Mouse (Mus musculus): ENCODE results near the gene Kcnn1. TPM values are rescaled to one million over a fixed set of nuclear protein-coding genes. Genes with fewer than 3 reads are reported as not detected.
"Not testable (repeated sequence)": the region's sequence is repeated elsewhere in the genome, so short reads cannot be mapped to it uniquely, and the experiment has no call there.

The Kcnn1 gene
- polyA plus RNA-seq, 1 experiment, result 6.4 TPM

DNA sequence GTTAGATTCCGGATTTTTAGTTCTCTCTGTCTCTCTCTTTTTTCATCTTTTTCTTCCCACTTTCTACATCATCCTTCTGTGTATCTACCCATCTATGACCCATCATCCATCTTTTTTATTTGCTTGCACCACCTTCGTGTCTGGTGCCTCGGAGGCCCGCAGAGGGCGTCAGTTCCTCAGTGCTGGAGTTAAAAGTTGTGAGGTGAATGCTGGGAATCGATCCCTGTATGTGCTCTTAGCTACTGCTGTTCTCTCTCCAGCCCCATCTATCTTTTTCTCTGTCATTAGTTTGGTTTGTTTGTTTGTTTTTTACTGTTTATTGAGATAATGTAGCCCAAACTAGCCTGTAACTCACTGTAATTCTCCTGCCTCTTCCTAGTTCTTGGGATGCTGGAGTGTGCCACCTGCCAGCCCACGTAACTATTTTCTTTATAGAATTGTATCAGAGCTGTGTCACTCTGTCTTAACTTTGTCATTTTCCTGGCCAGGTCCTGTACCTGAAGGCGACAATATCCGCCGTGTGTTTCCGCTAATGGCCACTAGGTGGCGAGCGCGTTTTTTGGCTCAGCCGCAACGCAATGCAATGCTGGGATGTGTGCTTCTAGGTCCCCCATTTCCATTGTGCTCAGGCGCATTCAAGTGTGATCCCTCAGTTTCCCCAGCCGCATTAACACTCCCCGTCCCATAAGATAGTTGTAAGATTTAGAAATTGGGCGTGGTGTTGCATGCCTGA lies 34.8 kb upstream of the Kcnn1 start:
- WGBS, result under 1% methylated on average over 20 of the region's 20 CpGs

DNA sequence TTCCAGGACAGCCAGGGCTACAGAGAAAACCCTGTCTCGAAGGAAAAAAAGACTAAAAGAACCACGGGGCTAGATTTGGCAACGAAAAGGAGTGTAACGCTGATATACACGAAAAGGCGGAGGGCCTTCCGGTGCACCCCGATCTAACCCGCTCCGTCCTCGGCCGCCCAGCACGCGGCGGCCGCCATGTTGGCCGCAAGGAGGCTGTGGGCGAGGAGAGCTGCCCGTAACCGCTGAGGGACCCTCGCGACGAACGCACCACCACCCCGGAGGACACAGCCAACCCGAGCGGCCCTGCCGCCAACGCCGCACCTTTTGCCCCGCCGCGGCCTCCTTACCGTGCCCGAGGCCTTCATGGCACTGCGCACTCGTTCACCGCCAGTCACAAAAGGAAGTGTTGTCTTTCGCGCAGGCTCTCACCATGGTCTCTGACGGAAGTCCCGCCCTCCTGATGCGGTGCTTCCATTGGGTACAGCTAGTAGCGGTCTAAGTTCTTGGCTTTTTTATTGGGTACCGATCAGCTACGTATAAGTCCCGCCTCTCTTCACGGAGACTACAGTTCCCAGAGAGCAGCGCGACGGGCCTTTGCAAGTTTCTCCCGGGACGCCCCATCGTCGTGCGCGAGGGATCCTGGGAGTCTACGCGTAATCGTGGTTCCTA lies 34.1 kb upstream of the Kcnn1 start, which contains the start of gene Rpl18a:
Gene Rpl18a, minus strand, starts transcription at position 392 of the 660 bp plus-strand sequence.
- H3K4me3 ChIP-seq (ENCODE audit: control insufficient read depth, insufficient read depth, low read length), result peak within 1 kb of the TSS; percentile 66

More for the DNA sequence above, 34.8 kb upstream of the Kcnn1 start:
- H3K27me3 ChIP-seq (ENCODE audit: control insufficient read depth, insufficient read depth, low read length), result no peaks in the 10 kb centered on the region
- peaks cover 14% of the 10 kb centered on the region for H3K36me3 ChIP-seq (ENCODE audit: control insufficient read depth, insufficient read depth, low read length)
- TF ChIP-seq CTCF (IDR thresholded peaks at IDR 0.05; ENCODE audit: borderline replicate concordance, control insufficient read depth, extremely low read depth, insufficient read depth, low read length, poor library complexity) (peak; percentile 91), POLR2A (IDR thresholded peaks at IDR 0.05; ENCODE audit: control insufficient read depth, extremely low read depth, insufficient read depth, low read length, poor library complexity) (no peak)
- peaks cover 15% of the 10 kb centered on the region for H3K4me1 ChIP-seq (replicated peaks; ENCODE audit: control insufficient read depth, insufficient read depth, low read length)
- peak overlapping the region; percentile 41; the same call in 1 of the 2 replicates for H3K27ac ChIP-seq (ENCODE audit: control insufficient read depth, insufficient read depth, low read length)
- peak overlapping the region; percentile 49 for H3K4me3 ChIP-seq (ENCODE audit: control insufficient read depth, insufficient read depth, low read length)
- peak; percentile 87 for DNase-seq

DNA sequence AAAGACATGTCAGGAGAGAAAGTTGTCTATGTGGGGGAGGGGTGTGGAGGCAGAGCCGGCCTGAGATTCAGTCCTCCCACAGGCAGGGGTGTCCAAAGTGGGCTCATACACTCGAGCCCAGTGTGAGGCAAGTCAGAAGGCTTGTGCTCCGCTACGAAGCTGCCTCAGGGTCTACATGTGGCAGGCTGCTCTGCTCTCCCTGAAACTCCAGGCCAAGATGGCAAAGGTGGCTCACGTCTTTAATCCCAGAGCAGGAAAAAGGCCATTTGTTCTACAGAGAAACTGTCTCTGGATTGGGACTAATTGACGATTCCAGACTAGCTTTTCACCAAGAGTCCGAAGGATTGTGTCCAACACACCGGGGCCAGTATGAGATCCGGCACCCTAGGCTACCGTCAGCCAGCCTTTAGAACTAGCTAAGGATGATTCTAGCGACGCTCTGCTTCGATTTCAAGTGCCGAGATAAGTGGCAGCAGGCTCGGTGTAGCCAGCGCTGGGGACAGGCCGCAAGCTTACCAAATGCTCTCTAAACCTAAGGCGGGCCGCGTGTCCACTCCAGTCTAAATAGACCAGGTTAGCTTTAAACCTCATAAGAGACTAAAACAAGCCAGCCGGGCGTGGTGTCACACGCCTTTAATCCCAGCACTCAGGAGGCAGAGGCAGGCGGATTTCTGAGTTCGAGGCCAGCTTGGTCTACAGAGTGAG lies 33.4 kb upstream of the Kcnn1 start:
- Histone ChIP-seq H3K4me3 (ENCODE audit: control insufficient read depth, insufficient read depth, low read length) (peak overlapping the region; percentile 66), H3K36me3 (ENCODE audit: control insufficient read depth, insufficient read depth, low read length) (peaks cover 14% of the 10 kb centered on the region), H3K4me1 (replicated peaks; ENCODE audit: control insufficient read depth, insufficient read depth, low read length) (peaks cover 15% of the 10 kb centered on the region), H3K27ac (ENCODE audit: control insufficient read depth, insufficient read depth, low read length) (no peak overlapping the region), H3K27me3 (ENCODE audit: control insufficient read depth, insufficient read depth, low read length) (peaks cover 4% of the 10 kb centered on the region; the same call in 1 of the 2 replicates)
- no peak for TF ChIP-seq CTCF (IDR thresholded peaks at IDR 0.05; ENCODE audit: borderline replicate concordance, control insufficient read depth, extremely low read depth, insufficient read depth, low read length, poor library complexity)
- no peak for TF ChIP-seq POLR2A (IDR thresholded peaks at IDR 0.05; ENCODE audit: control insufficient read depth, extremely low read depth, insufficient read depth, low read length, poor library complexity)
- DNase-seq, result no peak
- 2% methylated on average over 25 of the region's 25 CpGs for WGBS

More for the DNA sequence above, 34.1 kb upstream of the Kcnn1 start, which contains the start of gene Rpl18a:
- peak; percentile 89 for TF ChIP-seq POLR2A (IDR thresholded peaks at IDR 0.05; ENCODE audit: control insufficient read depth, extremely low read depth, insufficient read depth, low read length, poor library complexity)
- 0 out of 2 replicates have a peak, but pooled peaks have one; percentile 60 for TF ChIP-seq CTCF (IDR thresholded peaks at IDR 0.05; ENCODE audit: borderline replicate concordance, control insufficient read depth, extremely low read depth, insufficient read depth, low read length, poor library complexity)
- Histone ChIP-seq H3K27me3 (ENCODE audit: control insufficient read depth, insufficient read depth, low read length) (peaks cover under 1% of the 10 kb centered on the region; the same call in 1 of the 2 replicates), H3K4me1 (replicated peaks; ENCODE audit: control insufficient read depth, insufficient read depth, low read length) (peaks cover 15% of the 10 kb centered on the region), H3K36me3 (ENCODE audit: control insufficient read depth, insufficient read depth, low read length) (peaks cover 14% of the 10 kb centered on the region), H3K27ac (ENCODE audit: control insufficient read depth, insufficient read depth, low read length) (peak within 1 kb of the TSS; percentile 41; the same call in 1 of the 2 replicates)
- WGBS, result under 1% methylated on average over 60 of the region's 60 CpGs
- peak; percentile 94 for DNase-seq

DNA sequence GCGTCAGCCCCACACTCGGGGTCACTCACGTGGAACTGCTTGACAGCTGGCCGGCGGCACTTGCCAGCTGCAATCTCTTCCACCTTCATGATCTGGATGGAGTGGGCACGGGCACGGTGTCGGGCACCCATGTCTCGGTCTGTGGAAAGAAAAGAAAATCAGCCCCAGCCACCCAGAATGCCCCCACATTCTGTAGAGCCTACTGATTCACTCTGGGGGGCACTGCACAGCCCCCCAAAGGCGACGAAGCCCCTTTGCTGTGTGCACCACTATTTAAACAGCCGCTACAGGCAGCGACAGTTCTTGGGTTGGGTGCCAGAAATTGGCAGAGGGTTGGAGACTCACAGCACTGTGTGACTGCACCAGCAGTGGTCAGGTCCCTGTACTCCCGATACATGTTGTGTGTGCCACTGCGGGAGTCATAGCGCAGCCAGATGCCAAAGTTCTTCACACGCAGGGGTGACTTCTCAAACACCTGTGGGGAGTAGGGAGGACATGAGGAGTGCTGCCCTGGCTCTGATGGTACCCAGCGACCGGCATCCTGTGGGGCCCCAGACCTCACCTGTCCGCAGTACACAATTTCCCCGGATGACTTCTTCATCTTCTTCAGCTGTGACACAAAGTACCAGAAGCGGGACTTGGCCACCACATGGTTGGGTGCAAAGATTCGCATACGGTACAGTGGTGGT lies 32.7 kb upstream of the Kcnn1 start:
- H3K27me3 ChIP-seq (ENCODE audit: control insufficient read depth, insufficient read depth, low read length); H3K27ac ChIP-seq (ENCODE audit: control insufficient read depth, insufficient read depth, low read length); DNase-seq: not testable (repeated sequence)
- Histone ChIP-seq H3K4me1 (replicated peaks; ENCODE audit: control insufficient read depth, insufficient read depth, low read length) (peaks cover 15% of the 10 kb centered on the region), H3K4me3 (ENCODE audit: control insufficient read depth, insufficient read depth, low read length) (peak overlapping the region; percentile 66; the same call in 1 of the 2 replicates), H3K36me3 (ENCODE audit: control insufficient read depth, insufficient read depth, low read length) (peaks cover 14% of the 10 kb centered on the region)
- 87% methylated on average over 24 of the region's 24 CpGs for WGBS

DNA sequence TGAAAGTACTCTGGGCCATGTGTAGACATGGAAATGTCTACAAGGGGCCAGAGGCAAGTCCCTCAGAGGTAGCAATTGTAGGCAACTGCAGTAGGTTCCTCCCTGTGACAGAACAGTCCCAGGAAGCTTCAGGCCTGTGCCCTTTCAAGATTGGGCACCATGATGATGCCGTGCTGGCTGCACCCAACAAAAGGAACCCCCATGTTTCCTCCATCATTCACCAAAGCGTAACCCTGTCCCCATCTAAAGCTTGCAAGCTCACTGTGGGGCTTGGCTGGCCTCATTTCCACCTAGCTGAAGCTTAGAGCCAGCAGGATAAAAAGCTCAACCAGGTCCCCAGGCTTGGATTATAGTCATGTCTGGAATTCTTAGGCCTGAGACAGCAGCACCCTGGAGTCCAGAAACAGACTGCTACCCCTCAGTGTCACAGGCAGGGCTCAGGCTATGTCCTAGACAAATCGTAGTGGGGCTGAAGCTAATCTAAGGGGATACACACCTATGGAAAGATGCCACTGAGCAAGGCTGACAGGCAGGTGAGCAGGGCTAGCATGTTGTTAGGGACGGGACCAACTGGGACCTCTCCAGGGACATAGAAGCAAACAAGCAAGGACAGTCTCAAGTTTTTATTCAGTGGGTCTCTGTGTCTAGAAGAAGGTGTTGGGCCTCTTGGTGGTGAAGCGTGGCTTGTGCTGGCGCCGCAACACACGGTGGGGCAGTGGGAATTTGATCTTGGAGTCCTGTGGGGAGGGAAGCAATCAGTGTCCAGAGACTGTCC lies 31.9 kb upstream of the Kcnn1 start:
- DNase-seq, result no peak
- peaks cover 15% of the 10 kb centered on the region for H3K4me1 ChIP-seq (replicated peaks; ENCODE audit: control insufficient read depth, insufficient read depth, low read length)
- no peak for TF ChIP-seq POLR2A (IDR thresholded peaks at IDR 0.05; ENCODE audit: control insufficient read depth, extremely low read depth, insufficient read depth, low read length, poor library complexity)
- no peak for TF ChIP-seq CTCF (IDR thresholded peaks at IDR 0.05; ENCODE audit: borderline replicate concordance, control insufficient read depth, extremely low read depth, insufficient read depth, low read length, poor library complexity)
- H3K27ac ChIP-seq (ENCODE audit: control insufficient read depth, insufficient read depth, low read length), result no peak overlapping the region
- H3K4me3 ChIP-seq (ENCODE audit: control insufficient read depth, insufficient read depth, low read length), result no peak overlapping the region
- H3K36me3 ChIP-seq (ENCODE audit: control insufficient read depth, insufficient read depth, low read length), result peaks cover 14% of the 10 kb centered on the region
- H3K27me3 ChIP-seq (ENCODE audit: control insufficient read depth, insufficient read depth, low read length), result peaks cover 4% of the 10 kb centered on the region; the same call in 1 of the 2 replicates
- WGBS, result 93% methylated on average over 8 of the region's 8 CpGs

Data from thymus, adult 2 months (tissue).